Mouse (Mus musculus) hindbrain, embryonic 14.5 days (tissue): Measurements from ENCODE around the gene Mast1. TPM values are rescaled to one million over a fixed set of nuclear protein-coding genes. Genes with fewer than 3 reads are reported as not detected.
A peak's percentile ranks its signal among the peaks of the same experiment; 100 is the strongest.
"Not testable (repeated sequence)": the region's sequence is repeated elsewhere in the genome, so short reads cannot be mapped to it uniquely, and the experiment has no call there.

Source experiments
- ATAC-seq: fragments of 200-750 bp; cut with Nextera tagmentation; 2 replicates; pipeline ENCODE4 v1.8.0; 2017; ENCODE audit warnings: moderate number of reproducible peaks, mild to moderate bottlenecking, moderate TSS enrichment, moderate library complexity; ENCODE audit not compliant: low FRiP score
- DNase-seq: peaks from one replicate; pipeline ENCODE4 v3.0.0-alpha.2; 2015; ENCODE audit warnings: low spot score
- H3K27ac ChIP-seq: fragments of 300-500 bp; sonication (generic); 2 replicates; pipeline ENCODE4 v1.5.1; 2014; ENCODE audit warnings: mild to moderate bottlenecking, moderate library complexity
- H3K27me3 ChIP-seq: fragments of 300-500 bp; sonication (generic); 2 replicates; pipeline ENCODE4 v1.6.1; 2014; ENCODE audit warnings: mild to moderate bottlenecking, low read length, mixed read lengths; ENCODE audit not compliant: control insufficient read depth, insufficient read depth
- H3K36me3 ChIP-seq: fragments of 300-500 bp; sonication (generic); replicated peaks from 2 replicates; pipeline ENCODE4 v1.6.1; 2014; ENCODE audit not compliant: control insufficient read depth, insufficient read depth
- H3K4me1 ChIP-seq: fragments of 300-500 bp; sonication (generic); replicated peaks from 2 replicates; pipeline ENCODE4 v1.6.1; 2014; ENCODE audit warnings: antibody characterized with exemption, low read length, mixed read lengths; ENCODE audit not compliant: control insufficient read depth, insufficient read depth
- H3K4me2 ChIP-seq: fragments of 300-500 bp; sonication (generic); replicated peaks from 2 replicates; pipeline ENCODE4 v1.6.1; 2014; ENCODE audit warnings: mild to moderate bottlenecking, moderate library complexity
- H3K4me3 ChIP-seq: fragments of 300-500 bp; sonication (generic); replicated peaks from 2 replicates; pipeline ENCODE4 v1.5.1; 2014; ENCODE audit warnings: mild to moderate bottlenecking, low read length
- H3K9ac ChIP-seq: fragments of 300-500 bp; sonication (generic); 2 replicates; pipeline ENCODE4 v1.6.1; 2014
- H3K9me3 ChIP-seq: fragments of 300-500 bp; sonication (generic); 2 replicates; pipeline ENCODE4 v1.6.1; 2016; ENCODE audit warnings: low read length; ENCODE audit not compliant: control insufficient read depth
- WGBS: fragments of 180-500 bp; shearing (Covaris S2); extraction: QIAGEN DNeasy Blood & Tissue Kit; methylation state at CpG from one replicate; pipeline ENCODE4 v1.1.7; 2014; 5-methylcytosine and 5-hydroxymethylcytosine counted together
- polyA plus RNA-seq: library from polyadenylated mRNA; unstranded; fragments of >200 nt; fragmentation: Nextera tagmentation; extraction: Ambion mirVana; gene quantifications from 2 replicates; pipeline ENCODE4 v1.2.1, GENCODE M21; 2014

The Mast1 gene
- polyA plus RNA-seq, 1 experiment from 2014 or later, result 69.7 TPM

DNA sequence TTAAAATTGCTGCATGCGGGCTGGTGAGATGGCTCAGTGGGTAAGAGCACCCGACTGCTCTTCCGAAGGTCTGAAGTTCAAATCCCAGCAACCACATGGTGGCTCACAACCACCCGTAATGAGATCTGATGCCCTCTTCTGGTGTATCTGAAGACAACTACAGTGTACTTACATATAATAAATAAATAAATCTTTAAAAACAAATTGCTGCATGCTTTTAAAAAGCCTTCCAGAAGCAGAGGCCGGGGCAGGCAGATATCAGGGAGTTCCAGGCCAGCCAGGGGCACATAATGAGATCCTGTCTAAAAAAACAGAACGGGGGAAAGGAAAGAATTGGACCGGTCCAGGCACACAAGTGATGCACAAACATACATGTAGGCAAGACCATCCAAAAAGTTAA, 29.2 kb downstream of the Mast1 start:
- WGBS, result 28% methylated on average over 7 of the region's 7 CpGs
- Histone ChIP-seq H3K4me1 (peaks cover 12% of the 10 kb centered on the region), H3K4me2 (peak overlapping the region; percentile 58), H3K27me3 (peaks cover 24% of the 10 kb centered on the region), H3K36me3 (peaks cover 30% of the 10 kb centered on the region), H3K4me3 (peak overlapping the region; percentile 32; the same call in 1 of the 2 replicates)
- not testable (repeated sequence) for H3K27ac ChIP-seq, DNase-seq, ATAC-seq, H3K9me3 ChIP-seq, H3K9ac ChIP-seq

DNA sequence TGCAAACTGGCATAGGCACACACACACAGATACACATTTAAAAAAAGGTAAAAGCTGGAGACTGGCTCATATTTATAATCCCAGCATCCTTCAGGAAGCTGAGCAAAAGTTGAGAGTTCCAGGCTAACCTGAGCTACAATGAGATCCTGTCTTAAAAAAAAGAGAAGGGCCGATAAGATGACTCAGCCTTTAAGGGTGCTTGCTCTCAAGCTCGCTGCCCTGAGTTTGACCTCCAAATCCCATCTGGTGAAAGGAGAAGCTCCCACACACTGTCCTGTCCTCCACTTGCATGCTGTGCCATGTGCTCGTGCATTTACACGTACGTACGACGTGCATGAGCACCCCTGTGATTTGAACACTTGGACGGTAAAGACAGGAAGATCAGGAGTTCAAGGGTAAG, 29.7 kb downstream of the Mast1 start:
- H3K9ac ChIP-seq, result no peak overlapping the region
- H3K4me3 ChIP-seq, result no peak overlapping the region
- 79% methylated on average over 8 of the region's 8 CpGs for WGBS
- H3K36me3 ChIP-seq, result peaks cover 25% of the 10 kb centered on the region
- H3K9me3 ChIP-seq, result no peaks in the 10 kb centered on the region
- DNase-seq, result no peak
- H3K4me1 ChIP-seq, result peaks cover 16% of the 10 kb centered on the region
- no peak overlapping the region for H3K4me2 ChIP-seq
- no peak overlapping the region for H3K27ac ChIP-seq
- no peak for ATAC-seq
- peaks cover 29% of the 10 kb centered on the region for H3K27me3 ChIP-seq

DNA sequence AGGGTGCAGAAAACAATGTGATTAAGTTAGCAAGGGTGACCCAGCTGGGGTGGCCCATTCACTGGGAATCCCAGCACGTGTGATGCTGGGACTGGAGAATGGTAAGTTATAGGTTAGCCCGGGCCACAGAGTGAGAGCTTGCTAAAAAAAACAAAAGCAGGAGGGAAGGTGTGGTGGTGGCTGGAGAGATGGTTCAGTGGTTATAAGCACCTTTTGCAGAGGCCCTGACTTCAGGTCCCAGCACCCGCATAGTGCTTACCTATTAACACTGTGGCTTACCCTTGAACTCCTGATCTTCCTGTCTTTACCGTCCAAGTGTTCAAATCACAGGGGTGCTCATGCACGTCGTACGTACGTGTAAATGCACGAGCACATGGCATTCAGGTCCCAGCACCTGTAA, 30.1 kb downstream of the Mast1 start:
- Histone ChIP-seq H3K27ac (no peak overlapping the region), H3K4me1 (peaks cover 16% of the 10 kb centered on the region), H3K9me3 (no peaks in the 10 kb centered on the region), H3K9ac (no peak overlapping the region), H3K36me3 (peaks cover 21% of the 10 kb centered on the region), H3K4me2 (no peak overlapping the region), H3K4me3 (no peak overlapping the region), H3K27me3 (peaks cover 30% of the 10 kb centered on the region)
- 86% methylated on average over 9 of the region's 9 CpGs for WGBS
- ATAC-seq (no peak), DNase-seq (no peak)

DNA sequence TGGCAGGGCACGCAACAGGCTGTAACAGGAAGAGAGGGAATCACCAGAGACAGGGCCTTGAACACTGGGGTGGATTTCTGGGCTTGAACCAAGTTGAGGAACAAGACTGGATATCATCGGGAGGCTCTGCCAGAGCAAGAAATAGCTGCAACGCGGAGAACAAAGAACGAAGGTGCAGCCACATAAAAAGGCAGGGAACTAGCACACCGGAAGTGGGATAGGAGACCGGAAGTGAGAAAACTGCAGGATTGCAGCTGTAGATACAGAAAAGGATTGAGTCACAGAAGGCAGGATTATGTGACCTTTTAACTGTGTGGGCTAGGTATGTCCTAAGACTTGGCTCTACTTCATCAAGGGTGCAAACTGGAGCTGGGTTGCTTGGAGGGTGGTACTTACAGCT, 32.8 kb downstream of the Mast1 start:
- Histone ChIP-seq H3K36me3 (no peaks in the 10 kb centered on the region; the same call in 1 of the 2 replicates), H3K27me3 (peaks cover 17% of the 10 kb centered on the region; the same call in 1 of the 2 replicates), H3K4me3 (no peak overlapping the region), H3K27ac (no peak overlapping the region), H3K4me1 (peaks cover 16% of the 10 kb centered on the region), H3K4me2 (no peak overlapping the region), H3K9ac (no peak overlapping the region), H3K9me3 (no peaks in the 10 kb centered on the region)
- no peak for ATAC-seq
- 93% methylated on average over 7 of the region's 7 CpGs for WGBS
- no peak for DNase-seq

DNA sequence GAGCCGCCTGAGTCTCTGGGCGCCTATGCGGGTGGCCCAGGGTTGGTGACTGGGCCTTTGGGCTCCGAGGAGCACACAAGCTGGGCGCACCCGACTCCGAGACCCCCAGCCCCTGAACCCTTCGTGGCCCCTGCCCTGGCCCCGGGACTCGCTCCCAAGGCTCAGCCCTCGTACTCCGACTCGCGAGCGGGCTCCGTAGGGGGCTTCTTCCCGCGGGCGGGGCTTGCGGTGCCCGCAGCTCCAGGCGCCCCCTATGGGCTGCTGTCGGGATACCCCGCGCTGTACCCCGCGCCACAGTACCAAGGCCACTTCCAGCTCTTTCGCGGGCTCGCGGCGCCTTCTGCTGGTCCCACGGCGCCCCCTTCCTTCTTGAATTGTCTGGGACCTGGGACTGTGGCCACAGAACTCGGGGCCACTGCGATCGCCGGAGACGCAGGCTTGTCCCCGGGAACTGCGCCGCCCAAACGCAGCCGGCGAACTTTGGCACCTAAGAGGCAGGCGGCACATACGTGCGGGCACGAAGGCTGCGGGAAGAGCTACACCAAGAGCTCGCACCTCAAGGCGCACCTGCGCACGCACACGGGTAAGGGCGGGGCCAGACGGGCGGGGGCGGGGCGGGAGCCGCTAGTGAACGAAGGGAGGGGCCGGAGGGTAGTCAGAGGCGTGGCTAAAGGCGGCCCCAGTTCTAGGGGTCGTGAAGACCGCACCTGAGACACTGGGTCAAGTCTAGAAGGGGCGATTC, 34.1 kb downstream of the Mast1 start:
- ATAC-seq (peak; percentile 81), DNase-seq (peak; percentile 80)
- Histone ChIP-seq H3K36me3 (no peaks in the 10 kb centered on the region; the same call in 1 of the 2 replicates), H3K27me3 (peaks cover 16% of the 10 kb centered on the region; the same call in 1 of the 2 replicates), H3K4me1 (peaks cover 10% of the 10 kb centered on the region), H3K27ac (no peak overlapping the region), H3K4me2 (peak overlapping the region; percentile 90), H3K4me3 (peak overlapping the region; percentile 41), H3K9ac (peak overlapping the region; percentile 60), H3K9me3 (no peaks in the 10 kb centered on the region)
- under 1% methylated on average over 68 of the region's 68 CpGs for WGBS

DNA sequence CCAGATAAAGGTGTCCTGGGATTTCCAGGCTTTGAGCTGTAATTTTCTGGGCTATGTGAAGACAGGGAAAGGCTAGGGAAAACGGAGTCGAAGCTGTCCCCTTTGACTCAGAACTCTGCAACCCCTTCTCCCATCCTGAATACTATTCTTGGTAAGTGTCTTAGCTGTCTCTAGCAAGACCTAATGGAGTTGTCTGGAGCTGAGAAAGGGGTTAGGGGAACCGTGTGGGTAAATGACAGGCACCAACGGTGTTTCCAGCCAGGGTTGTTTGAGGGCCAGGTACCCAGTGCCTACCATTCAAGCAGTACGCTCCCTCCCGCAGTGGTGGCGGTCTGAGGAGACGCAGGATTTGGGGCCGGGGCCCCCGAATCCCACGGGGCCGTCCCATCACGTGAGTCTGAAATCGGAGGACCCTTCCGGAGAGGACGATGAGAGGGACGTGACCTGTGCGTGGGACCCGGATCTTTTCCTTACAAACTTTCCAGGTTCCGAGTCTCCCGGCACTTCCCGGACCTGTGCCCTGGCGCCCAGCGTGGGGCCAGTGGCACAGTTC, 34.7 kb downstream of the Mast1 start:
- peaks cover 10% of the 10 kb centered on the region for H3K4me1 ChIP-seq
- H3K4me2 ChIP-seq, result peak overlapping the region; percentile 90
- H3K27ac ChIP-seq, result no peak overlapping the region
- peak overlapping the region; percentile 60 for H3K9ac ChIP-seq
- DNase-seq, result no peak
- peak overlapping the region; percentile 41 for H3K4me3 ChIP-seq
- no peaks in the 10 kb centered on the region for H3K9me3 ChIP-seq
- WGBS, result 4% methylated on average over 24 of the region's 24 CpGs
- ATAC-seq, result peak; percentile 9; the same call in 1 of the 2 replicates
- peaks cover 16% of the 10 kb centered on the region; the same call in 1 of the 2 replicates for H3K27me3 ChIP-seq
- no peaks in the 10 kb centered on the region; the same call in 1 of the 2 replicates for H3K36me3 ChIP-seq

DNA sequence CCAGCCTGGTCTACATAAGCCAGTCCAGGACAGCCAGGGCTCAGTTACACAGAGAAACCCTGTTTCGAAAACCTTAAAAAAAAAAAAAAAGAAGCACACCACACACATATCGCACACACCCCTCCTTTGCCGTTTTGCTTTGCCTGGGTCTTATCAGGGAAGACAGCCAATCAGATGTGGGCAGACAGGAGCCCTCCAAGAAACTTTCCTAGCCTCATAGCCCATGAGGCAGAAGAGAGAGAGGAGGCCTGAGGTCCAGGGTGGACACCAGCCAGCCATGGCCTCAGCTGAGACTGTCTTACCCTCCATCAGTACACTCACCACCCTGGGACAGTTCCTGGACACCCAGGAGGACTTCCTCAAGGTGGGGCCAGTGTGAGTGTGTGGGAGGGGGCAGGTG, 35.4 kb downstream of the Mast1 start, which contains the start of gene Klf1:
Klf1 (plus strand) TSS at position 177 of the 400 bp plus-strand sequence.
- no peak for ATAC-seq
- Histone ChIP-seq H3K9me3 (no peaks in the 10 kb centered on the region), H3K27ac (no peak within 1 kb of the TSS), H3K9ac (peak within 1 kb of the TSS; percentile 60), H3K4me1 (peaks cover 10% of the 10 kb centered on the region), H3K36me3 (no peaks in the 10 kb centered on the region; the same call in 1 of the 2 replicates), H3K27me3 (peaks cover 16% of the 10 kb centered on the region; the same call in 1 of the 2 replicates), H3K4me2 (peak within 1 kb of the TSS; percentile 90), H3K4me3 (peak within 1 kb of the TSS; percentile 41)
- WGBS, result 77% methylated on average over 3 of the region's 3 CpGs
- no peak for DNase-seq

DNA sequence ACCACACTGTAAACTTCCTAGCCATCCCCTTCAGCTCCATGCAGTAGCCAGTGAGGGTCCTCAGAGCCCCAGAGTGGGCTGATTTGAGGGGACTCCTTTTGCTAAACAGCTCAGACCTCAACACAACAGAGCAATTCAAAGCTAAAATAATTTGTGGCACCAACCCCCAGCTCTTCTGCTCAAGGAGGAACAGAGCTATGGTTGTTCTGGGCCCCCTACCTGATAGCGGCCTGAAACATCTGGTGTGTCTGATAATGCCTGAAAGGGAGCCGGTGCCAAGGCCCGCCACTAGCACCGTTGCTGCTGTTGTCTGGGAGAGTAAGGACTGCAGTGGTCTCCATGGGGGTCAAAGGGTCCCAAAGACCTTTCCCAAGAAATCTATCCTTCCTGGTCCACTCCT, 36.1 kb downstream of the Mast1 start:
- Histone ChIP-seq H3K9ac (no peak overlapping the region), H3K4me2 (no peak overlapping the region), H3K36me3 (no peaks in the 10 kb centered on the region), H3K4me1 (peaks cover 10% of the 10 kb centered on the region), H3K4me3 (no peak overlapping the region), H3K9me3 (no peaks in the 10 kb centered on the region), H3K27ac (no peak overlapping the region), H3K27me3 (peaks cover 16% of the 10 kb centered on the region; the same call in 1 of the 2 replicates)
- 70% methylated on average over 4 of the region's 4 CpGs for WGBS
- no peak for ATAC-seq
- no peak for DNase-seq

DNA sequence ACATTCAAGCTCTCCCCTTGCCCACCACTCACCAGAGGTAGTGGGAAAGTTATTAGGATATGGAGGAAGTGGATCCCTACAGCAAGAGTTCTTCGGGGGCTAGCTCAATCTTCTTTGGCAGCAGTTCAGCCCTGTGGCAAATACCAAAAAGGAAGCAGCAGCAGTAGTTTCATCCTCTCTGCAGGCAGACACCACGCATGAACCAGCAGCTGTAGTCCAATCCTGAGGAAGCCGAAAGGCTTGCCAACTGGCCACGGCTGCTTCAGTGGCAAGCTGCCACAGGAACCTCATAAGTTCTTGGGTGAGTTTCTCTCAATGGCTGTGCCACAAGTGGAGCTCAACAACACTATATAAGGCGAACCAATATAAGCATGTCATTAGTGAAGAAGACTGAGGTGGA, 41.2 kb downstream of the Mast1 start:
- Histone ChIP-seq H3K4me2 (no peak overlapping the region), H3K4me1 (peaks cover 14% of the 10 kb centered on the region), H3K9me3 (no peaks in the 10 kb centered on the region), H3K36me3 (no peaks in the 10 kb centered on the region), H3K27me3 (no peaks in the 10 kb centered on the region), H3K9ac (no peak overlapping the region), H3K27ac (no peak overlapping the region), H3K4me3 (no peak overlapping the region)
- ATAC-seq (no peak), DNase-seq (no peak)
- WGBS, result 90% methylated on average over 5 of the region's 5 CpGs
